Comparison of ENCODE assay signal across 27 mouse cellular contexts in genomic region chrX:102384765-102385164, GRCm38 (mm10).
A peak's percentile ranks its signal among the peaks of the same experiment; 100 is the strongest.
DNase-seq lines count a peak whose midpoint lies in the region; ATAC-seq and TF ChIP-seq lines count a peak whose summit lies in the region.
"Had no signal": no experiment of that assay in that cellular context is flagged by ENCODE, and none has a peak within 500 bp of the region (broad histone marks: within the 10 kb centered on the region; RNA-seq: fewer than 3 reads in every experiment).

No protein-coding gene starts in this region.

- no peak for ATAC-seq in lung, postnatal 0 days
- no peak for ATAC-seq in forebrain, postnatal 0 days
- ATAC-seq: CD4-positive, CD25-positive, alpha-beta regulatory T cell, adult 4 months; forebrain, embryonic 16.5 days had no signal

- no peak overlapping the region for H3K4me3 ChIP-seq in lung, postnatal 0 days (ENCODE audit: low read depth, low read length)
- H3K4me3 ChIP-seq in forebrain, postnatal 0 days (ENCODE audit: low read depth, low read length) = no peak overlapping the region
- H3K4me3 ChIP-seq: embryonic facial prominence, embryonic 10.5 days; embryonic facial prominence, embryonic 13.5 days; erythroblast, embryonic 14.5 days; forebrain, embryonic 12.5 days; gastrocnemius, adult 2 months; heart, embryonic 12.5 days; heart, embryonic 15.5 days; hindbrain, embryonic 12.5 days; hindbrain, embryonic 15.5 days had no signal

- WGBS in lung, postnatal 0 days = 68% methylated on average over 3 of the region's 3 CpGs
- 79% methylated on average over 3 of the region's 3 CpGs for WGBS in forebrain, postnatal 0 days

- H3K4me2 ChIP-seq in lung, postnatal 0 days (replicated peaks; ENCODE audit: low read depth, low read length) = no peak overlapping the region
- no peak overlapping the region for H3K4me2 ChIP-seq in forebrain, postnatal 0 days (ENCODE audit: low read depth)
- H3K4me2 ChIP-seq: embryonic facial prominence, embryonic 13.5 days; forebrain, embryonic 12.5 days; heart, embryonic 12.5 days; hindbrain, embryonic 12.5 days; hindbrain, embryonic 15.5 days had no signal

- no peak overlapping the region for H3K27ac ChIP-seq in lung, postnatal 0 days (ENCODE audit: low read length)
- H3K27ac ChIP-seq in forebrain, postnatal 0 days (ENCODE audit: low read depth, low read length) = no peak overlapping the region
- H3K27ac ChIP-seq: embryonic facial prominence, embryonic 10.5 days; embryonic facial prominence, embryonic 13.5 days; forebrain, embryonic 12.5 days; gastrocnemius, adult 2 months; heart, embryonic 15.5 days; hindbrain, embryonic 12.5 days; hindbrain, embryonic 15.5 days had no signal

- DNase-seq in lung, postnatal 0 days (ENCODE audit: low spot score) = peak; percentile 8
- no peak for DNase-seq in lung, postnatal 25 days (ENCODE audit: low spot score)
- peak; percentile 76 for DNase-seq in MEL-GATA-1-ER (ENCODE audit: extremely low read depth, low read depth)
- DNase-seq in splenic B cell, adult 2 months (ENCODE audit: low read depth, low spot score) = peak; percentile 45
- DNase-seq in spleen, postnatal 4 days (ENCODE audit: low spot score in 2 of 2) = no peak
- no peak for DNase-seq in thymus, postnatal 14 days
- DNase-seq in forebrain, postnatal 0 days = no peak
- DNase-seq: adrenal gland, adult 2 months; adrenal gland, postnatal 14 days; cerebellum, adult 11 months; cerebellum, adult 2 months; cerebellum, postnatal 10 days; cerebellum, postnatal 36 days; embryo, embryonic 11 days; gastrocnemius, adult 2 months; gastrocnemius, postnatal 25 days; heart, adult 18-20 months had no signal

- no peaks in the 10 kb centered on the region for H3K9me3 ChIP-seq in lung, postnatal 0 days (ENCODE audit: low read length)
- H3K9me3 ChIP-seq in forebrain, postnatal 0 days (ENCODE audit: low read length) = no peaks in the 10 kb centered on the region
- H3K9me3 ChIP-seq: embryonic facial prominence, embryonic 10.5 days; embryonic facial prominence, embryonic 13.5 days; forebrain, embryonic 12.5 days; heart, embryonic 12.5 days; heart, embryonic 15.5 days; hindbrain, embryonic 12.5 days; hindbrain, embryonic 15.5 days had no signal

- TF ChIP-seq CTCF in lung, postnatal 0 days (IDR thresholded peaks at IDR 0.05) = no peak
- TF ChIP-seq CTCF in forebrain, postnatal 0 days (IDR thresholded peaks at IDR 0.05; ENCODE audit: low read depth) = no peak

- no peak overlapping the region for H3K9ac ChIP-seq in lung, postnatal 0 days (replicated peaks; ENCODE audit: low read depth)
- H3K9ac ChIP-seq in forebrain, postnatal 0 days = no peak overlapping the region
- H3K9ac ChIP-seq: embryonic facial prominence, embryonic 13.5 days; forebrain, embryonic 12.5 days; heart, embryonic 12.5 days; heart, embryonic 15.5 days; hindbrain, embryonic 12.5 days; hindbrain, embryonic 15.5 days had no signal

- no peak for TF ChIP-seq EP300 in lung, postnatal 0 days (IDR thresholded peaks at IDR 0.05)

- H3K36me3 ChIP-seq in lung, postnatal 0 days (ENCODE audit: insufficient read depth, low read length) = no peaks in the 10 kb centered on the region
- H3K36me3 ChIP-seq in splenic B cell, adult 2 months (ENCODE audit: control insufficient read depth, insufficient read depth, low read length, poor library complexity, severe bottlenecking) = no peaks in the 10 kb centered on the region
- no peaks in the 10 kb centered on the region for H3K36me3 ChIP-seq in forebrain, postnatal 0 days (ENCODE audit: insufficient read depth)
- H3K36me3 ChIP-seq: embryonic facial prominence, embryonic 10.5 days; embryonic facial prominence, embryonic 13.5 days; forebrain, embryonic 12.5 days; heart, embryonic 12.5 days; heart, embryonic 15.5 days; hindbrain, embryonic 12.5 days; hindbrain, embryonic 15.5 days had no signal

- H3K27me3 ChIP-seq in lung, postnatal 0 days (replicated peaks; ENCODE audit: insufficient read depth, low read length) = no peaks in the 10 kb centered on the region; the same call in 1 of the 2 replicates
- H3K27me3 ChIP-seq in splenic B cell, adult 2 months (ENCODE audit: control insufficient read depth, insufficient read depth, low read length, poor library complexity, severe bottlenecking) = no peaks in the 10 kb centered on the region
- no peaks in the 10 kb centered on the region for H3K27me3 ChIP-seq in forebrain, postnatal 0 days (ENCODE audit: insufficient read depth, low read length)
- H3K27me3 ChIP-seq: heart, embryonic 12.5 days; heart, embryonic 15.5 days; hindbrain, embryonic 15.5 days had no signal

- no peaks in the 10 kb centered on the region for H3K4me1 ChIP-seq in lung, postnatal 0 days (ENCODE audit: insufficient read depth, low read depth, low read length)
- no peaks in the 10 kb centered on the region for H3K4me1 ChIP-seq in forebrain, postnatal 0 days (ENCODE audit: insufficient read depth)
- H3K4me1 ChIP-seq: embryonic facial prominence, embryonic 10.5 days; embryonic facial prominence, embryonic 13.5 days; forebrain, embryonic 12.5 days; heart, embryonic 15.5 days; hindbrain, embryonic 12.5 days; hindbrain, embryonic 15.5 days had no signal

Comparison
In these comparisons a context has a peak if more than half of its experiments do, and no peak if none do; other contexts are left out.
1. DNase-seq: peak in lung, postnatal 0 days (single experiment), MEL-GATA-1-ER (single experiment) and splenic B cell, adult 2 months (single experiment); none in lung, postnatal 25 days (single experiment), spleen, postnatal 4 days (0 of 2), thymus, postnatal 14 days (single experiment) and forebrain, postnatal 0 days (single experiment).